Mouse (Mus musculus) frontal cortex, postnatal 14 days (tissue): ENCODE measurements around the gene Gfy.
A peak's percentile ranks its signal among the peaks of the same experiment; 100 is the strongest.
"Not testable (repeated sequence)": the region's sequence is repeated elsewhere in the genome, so short reads cannot be mapped to it uniquely, and the experiment has no call there.

ENCODE experiments used
- DNase-seq, 2 experiments: peaks; one replicate each; pipeline ENCODE4 v3.0.0; 2022; ENCODE audit warnings: low spot score in 2 of 2

The Gfy gene

DNA sequence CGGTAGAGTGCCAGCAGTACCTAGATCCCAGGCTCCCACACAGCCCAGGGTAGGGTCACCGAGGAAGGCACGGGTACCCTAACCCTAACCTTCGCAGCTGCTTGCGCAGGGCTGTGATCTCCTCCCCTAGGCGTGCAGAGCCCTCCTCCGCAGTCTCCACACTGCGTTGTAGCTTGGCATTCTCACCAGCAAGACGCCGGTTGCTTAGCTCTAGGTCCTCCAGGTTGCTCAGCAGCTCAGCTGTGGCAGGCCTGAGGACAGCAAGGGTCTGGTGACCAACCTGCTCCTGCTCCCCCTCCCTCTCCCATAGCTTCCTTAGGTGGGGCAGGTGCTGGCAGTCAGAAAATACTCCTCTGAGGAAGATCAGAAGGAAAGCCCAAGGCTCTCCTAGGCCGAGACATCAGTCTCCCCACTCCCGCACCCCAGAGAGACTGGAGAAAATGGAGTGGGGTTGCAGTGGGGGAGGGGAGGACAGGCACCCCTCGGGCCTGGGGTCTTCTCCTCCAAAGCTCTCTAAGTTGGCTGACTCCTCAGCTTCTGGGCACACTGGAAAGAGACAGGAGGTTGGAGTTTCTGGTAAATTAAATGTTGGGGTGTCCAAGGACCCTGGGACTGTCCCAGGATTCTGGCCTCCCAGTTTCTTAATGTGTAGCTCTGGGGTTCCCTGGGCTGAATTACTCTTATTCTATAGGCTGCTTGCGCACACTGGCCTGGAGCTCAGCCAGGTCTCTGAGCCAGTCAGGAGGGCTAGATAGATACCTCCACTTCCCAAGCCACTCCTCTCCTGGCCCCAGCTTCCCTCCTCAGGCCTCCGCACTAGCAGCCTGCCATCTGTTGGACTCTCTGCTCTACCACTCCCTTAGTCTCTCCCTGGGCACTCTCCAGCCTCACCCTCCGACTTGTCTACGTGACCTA lies 14.8 kb upstream of the Gfy start:
- no peak for DNase-seq

- no peak for DNase-seq
These were observed 14.0 kb upstream of the Gfy start for GRCm38 (mm10) chr7:45193406-45193805.

GRCm38 (mm10) chr7:45192585-45193310 lies 13.4 kb upstream of the Gfy start:
- no peak for DNase-seq

- DNase-seq, result no peak
These were observed 12.5 kb upstream of the Gfy start for GRCm38 (mm10) chr7:45191803-45192363.

- DNase-seq, result no peak
These were observed 11.8 kb upstream of the Gfy start for GRCm38 (mm10) chr7:45191161-45191560.

GRCm38 (mm10) chr7:45190186-45190585 lies 10.8 kb upstream of the Gfy start:
- no peak for DNase-seq

DNA sequence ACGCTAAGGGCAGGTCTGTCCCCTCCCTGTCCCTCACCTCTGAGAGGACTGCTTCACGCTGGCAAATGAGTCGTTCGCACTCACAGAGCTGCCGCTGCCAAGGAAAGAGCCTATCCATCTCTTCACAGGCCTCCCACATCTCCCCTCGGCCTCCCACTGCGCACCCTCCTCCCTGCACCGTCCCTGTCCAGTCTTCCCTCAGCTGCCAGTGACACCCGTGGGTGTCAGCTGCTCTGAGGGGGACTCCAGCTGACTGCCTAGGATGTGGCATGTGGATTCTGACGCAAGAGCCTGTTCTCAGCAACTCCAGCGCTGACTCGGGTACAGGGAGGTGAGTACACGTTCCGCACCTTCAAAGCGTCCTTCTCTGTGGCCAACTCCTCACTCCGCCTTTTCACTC lies 10.2 kb upstream of the Gfy start:
- DNase-seq, result no peak

DNA sequence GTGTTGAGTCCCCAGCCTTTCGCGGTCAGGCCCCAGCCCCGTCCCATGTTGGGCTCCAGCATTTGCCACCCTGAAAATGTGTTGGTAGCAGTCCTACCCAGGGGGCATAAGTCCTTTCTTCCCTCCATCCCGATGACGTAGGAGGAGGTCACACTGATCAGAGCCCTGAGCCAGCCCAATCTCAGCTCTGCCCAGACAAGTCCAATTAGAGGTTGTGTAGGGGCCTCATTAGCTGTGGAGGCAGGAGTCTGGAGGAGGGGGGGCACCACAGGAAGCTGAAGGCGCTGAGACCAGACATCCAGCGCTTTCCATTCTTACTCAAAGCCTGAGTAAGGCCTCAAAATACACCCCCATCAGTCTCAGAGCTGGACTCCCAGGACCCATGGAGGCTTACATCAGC lies 6.6 kb upstream of the Gfy start:
- DNase-seq, result no peak

- DNase-seq, result no peak
These were observed 4.3 kb upstream of the Gfy start for GRCm38 (mm10) chr7:45183672-45184071.

DNA sequence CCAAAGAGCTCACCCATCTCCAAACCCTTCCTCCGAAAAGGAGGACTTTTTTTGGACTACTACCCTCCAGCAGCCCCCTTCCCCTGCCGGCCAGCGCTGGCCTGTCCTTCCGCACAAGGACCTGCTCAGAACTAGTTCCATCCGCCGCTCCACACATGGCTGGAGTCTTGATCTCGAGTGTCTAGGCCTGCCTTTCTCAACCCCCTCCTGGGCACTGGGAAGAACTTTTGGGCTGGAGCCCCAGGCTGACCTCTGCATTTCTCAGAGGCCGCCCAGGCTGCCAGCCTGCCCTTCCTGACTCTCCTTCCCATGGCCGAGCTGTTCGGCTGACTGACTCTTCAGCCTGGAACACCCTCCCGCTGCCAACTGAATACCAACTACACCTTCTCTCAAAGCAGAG lies 3.2 kb upstream of the Gfy start:
- no peak for DNase-seq

DNA sequence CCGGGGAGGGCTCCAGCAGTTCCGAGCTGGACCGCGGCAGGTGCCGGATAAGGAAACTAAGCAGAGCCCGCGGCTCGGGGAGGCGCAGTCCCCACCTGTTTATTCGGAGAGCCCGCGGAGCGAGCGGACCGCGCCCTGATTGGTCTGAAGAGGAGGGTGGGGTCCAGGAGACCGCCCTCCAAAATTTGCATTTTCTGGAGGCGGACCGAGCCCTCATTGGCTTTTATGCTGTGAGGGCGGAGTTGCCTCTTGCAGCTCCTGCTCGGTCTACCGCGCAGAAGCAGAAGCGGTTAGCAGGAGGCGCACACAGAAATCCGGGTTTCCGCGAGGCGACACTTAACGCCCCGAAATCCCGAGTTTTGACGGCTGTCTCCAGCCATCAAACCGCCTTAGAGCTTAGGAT lies 2.8 kb upstream of the Gfy start:
- DNase-seq, result peak; percentile 69 to 82

DNA sequence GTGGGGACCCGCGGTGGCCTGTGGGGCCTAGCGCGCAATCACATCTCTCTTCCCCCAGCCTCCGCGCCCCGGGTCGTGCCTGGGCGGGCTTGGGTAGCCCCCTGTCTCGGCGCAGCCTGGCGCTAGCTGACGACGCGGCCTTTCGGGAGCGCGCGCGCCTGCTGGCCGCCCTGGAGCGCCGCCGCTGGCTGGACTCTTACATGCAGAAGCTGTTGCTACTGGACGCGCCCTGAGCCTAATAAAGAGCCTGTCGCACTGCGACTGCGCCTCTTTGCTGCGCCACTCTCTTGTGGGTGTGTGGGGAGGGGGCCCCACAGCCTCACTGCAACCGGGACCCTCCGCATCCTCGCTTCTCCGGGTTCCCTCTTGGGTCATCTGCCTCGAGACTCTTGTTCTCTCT lies 2.2 kb upstream of the Gfy start:
- DNase-seq, result no peak

DNA sequence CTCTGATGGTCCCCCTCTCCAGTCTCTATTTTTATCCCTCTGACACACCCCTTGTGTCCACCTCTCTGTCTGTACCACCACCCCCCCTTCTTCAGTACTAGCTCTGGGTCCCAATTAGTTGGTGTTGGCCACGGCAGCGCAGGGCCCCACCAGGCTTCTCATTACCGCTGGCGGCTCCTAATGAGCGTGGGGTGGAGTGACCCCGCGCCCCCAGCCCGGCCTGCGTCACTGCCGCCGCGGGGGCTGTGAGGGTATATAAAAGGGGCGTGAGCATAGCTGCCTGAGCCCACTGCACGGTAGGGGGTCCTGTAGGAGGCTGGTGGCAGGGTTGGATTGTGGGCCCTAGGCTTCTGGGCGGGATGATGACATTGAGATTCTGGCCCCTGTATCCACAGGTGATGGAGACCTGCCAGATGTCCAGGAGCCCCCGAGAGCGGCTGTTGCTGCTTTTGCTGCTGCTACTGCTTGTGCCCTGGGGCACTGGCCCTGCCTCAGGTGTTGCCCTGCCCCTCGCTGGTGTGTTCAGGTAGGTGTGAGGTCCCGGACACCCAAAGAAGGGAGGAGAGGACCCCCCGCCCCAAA lies 1.6 kb upstream of the Gfy start, which contains the start of gene Pth2:
Gene Pth2, plus strand, starts transcription at position 100 of the 582 bp plus-strand sequence.
- no peak for DNase-seq

DNA sequence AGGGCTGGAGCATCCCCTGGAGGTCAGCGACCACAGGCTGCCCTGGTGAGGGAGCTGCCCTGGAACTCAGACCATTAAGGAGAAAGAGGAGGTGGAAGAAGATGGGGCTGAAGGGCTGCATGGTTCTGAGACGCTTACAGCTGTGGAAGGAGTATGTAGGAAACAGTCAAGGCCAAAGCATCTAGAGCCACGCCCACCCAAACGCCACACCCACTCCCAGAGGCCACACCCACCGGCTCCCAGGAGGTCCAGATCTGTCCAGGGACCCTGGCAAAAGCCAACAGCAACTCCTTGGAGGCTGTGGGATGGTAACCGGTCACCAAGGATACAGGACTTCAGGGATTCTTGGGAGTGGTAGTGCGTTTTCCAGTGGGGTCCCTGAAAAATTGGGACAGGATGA lies 819 bp downstream of the Gfy start:
- no peak for DNase-seq

DNA sequence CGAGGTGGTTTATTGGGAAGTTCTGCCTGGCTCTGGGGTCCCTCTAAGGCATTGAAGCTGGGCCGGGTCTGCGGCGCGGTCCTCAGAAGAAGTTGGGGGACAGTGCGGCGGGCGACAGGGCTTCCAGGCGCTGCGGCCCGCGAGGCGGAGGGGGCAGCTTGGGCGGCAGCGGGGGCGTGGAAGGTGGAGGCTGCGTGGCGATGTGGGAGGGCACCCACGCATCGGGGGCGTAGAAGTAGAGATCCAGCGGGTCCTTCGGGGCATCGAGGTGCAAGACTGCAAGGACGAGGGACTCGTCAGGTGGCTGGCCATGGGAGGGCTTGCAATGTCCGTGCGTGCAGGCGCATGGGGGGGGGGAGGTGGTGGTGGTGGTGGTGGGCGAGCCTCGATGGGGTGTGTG lies 3.0 kb downstream of the Gfy start:
- DNase-seq, result no peak

DNA sequence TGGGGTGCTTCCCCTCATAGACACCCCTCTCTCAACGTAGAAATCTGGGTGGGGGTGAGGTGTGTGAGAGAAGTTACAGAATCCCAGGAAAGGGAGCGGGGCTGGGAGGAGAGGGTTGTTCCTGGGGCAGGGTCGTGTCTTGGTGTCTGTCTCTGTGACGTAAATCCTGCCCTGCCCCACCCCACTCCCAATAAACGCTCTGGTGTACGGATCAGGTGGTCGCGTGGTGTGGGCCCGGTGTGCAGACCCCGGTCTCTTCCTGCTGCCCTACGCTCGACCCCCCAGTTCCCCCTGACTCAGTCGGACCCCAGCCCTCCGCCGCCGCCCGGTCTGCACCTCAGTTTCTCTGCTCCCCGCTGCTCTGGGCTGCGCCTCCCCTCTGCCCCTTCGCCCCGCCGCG lies 3.4 kb downstream of the Gfy start:
- DNase-seq, result no peak

DNA sequence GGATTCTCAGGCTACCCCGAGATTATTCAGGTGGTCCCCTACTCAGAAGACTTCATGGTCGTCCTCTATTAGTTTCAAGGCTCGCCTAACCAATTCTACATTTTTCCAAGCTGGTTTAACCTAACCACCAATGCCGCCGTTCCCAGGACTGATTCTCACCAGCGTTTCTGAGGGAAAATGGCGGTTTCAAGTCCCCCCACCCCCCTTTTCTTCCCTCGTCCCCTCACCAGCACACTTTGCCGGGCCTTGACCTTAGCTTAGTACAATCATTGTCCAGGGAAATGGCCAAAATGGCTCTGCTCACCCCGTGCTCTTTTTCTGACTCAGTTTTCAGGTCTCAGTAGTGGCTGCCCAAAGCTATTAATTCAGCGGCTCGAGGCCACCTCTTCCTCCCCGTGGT lies 4.0 kb downstream of the Gfy start:
- no peak for DNase-seq

GRCm38 (mm10) chr7:45174567-45175280 lies 4.6 kb downstream of the Gfy start:
- no peak for DNase-seq

GRCm38 (mm10) chr7:45173772-45174171 lies 5.6 kb downstream of the Gfy start:
- DNase-seq, result not testable (repeated sequence)

DNA sequence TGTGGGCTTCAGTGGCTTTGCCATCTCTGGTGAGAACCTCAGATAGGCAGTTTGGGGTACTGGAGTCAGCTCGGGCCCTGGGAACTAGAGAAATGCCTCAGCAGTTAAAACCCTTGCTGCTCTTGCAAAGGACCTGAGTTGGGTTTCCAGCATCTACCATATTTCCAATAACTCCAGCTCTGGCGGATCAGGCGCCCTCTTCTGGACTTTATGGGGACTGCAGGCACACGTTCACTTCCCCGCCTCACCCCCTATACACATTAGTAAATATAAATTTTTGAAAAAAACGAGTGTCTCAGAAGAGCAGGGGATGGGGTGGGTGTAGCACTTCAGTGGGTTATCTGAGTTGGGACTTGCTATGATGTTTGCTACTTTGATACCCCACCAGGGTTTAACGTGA lies 6.4 kb downstream of the Gfy start:
- DNase-seq, result no peak

DNA sequence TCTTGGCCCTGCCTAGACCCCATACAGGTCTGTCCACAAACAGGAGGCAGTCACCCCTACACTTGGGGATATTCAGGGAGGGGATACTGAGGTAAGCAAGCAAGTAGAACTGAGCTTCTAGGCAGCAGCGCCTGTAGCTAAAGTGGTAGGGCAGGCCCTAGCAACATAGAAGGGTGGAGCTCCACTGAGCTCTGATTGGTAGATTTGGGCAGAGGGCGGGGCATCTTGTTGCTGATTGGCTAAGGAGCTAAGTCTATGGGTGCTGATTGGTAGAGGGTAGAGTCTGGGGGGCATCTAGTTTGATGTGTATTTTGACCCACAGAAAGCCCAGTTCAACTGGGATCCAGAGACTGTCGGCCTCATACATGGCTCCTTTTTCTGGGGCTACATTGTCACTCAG lies 9.9 kb downstream of the Gfy start:
- no peak for DNase-seq

GRCm38 (mm10) chr7:45168656-45169055 lies 10.7 kb downstream of the Gfy start:
- no peak for DNase-seq
